Mouse (Mus musculus): ENCODE measurements around the gene Usp39. TPM values are rescaled to one million over a fixed set of nuclear protein-coding genes. Genes with fewer than 3 reads are reported as not detected.

The Usp39 gene
- polyA plus RNA-seq, 1 experiment, result 6.8 TPM

DNA sequence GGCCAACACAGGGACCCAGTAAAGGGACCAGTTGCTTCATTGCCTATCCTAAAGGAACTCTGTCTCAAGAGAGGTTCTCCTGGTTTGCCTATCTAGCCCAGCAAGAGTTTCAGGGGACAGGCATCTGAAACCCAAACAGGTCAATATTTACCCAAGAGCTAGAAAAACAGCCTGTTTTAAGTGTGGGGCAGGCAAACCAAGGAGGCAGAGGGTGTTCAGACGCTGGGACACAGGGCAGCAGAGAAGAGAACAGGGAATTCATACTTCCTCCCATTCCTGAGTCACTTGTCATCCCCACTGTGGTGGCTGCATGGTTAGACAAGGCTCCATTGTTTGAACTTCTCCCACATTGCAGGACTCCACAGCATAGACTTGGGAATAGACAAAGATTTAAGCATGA lies 26.6 kb upstream of the Usp39 start:
- Histone ChIP-seq H3K36me3 (ENCODE audit: control insufficient read depth, insufficient read depth, low read length) (no peaks in the 10 kb centered on the region), H3K4me1 (ENCODE audit: control insufficient read depth, insufficient read depth, insufficient read length, low read length) (peaks cover 24% of the 10 kb centered on the region; the same call in 1 of the 2 replicates), H3K27ac (ENCODE audit: insufficient read depth, low read depth, low read length) (no peak overlapping the region), H3K27me3 (ENCODE audit: control insufficient read depth, insufficient read depth, low read length) (no peaks in the 10 kb centered on the region), H3K4me3 (ENCODE audit: low read depth, low read length) (no peak overlapping the region)
- TF ChIP-seq POLR2A (IDR thresholded peaks at IDR 0.05; ENCODE audit: low read depth, low read length) (no peak), CTCF (IDR thresholded peaks at IDR 0.05; ENCODE audit: extremely low read depth, insufficient read length, insufficient replicate concordance, low read depth, low read length) (no peak)
- WGBS, result 16% methylated on average over 1 of the region's 1 CpGs

DNA sequence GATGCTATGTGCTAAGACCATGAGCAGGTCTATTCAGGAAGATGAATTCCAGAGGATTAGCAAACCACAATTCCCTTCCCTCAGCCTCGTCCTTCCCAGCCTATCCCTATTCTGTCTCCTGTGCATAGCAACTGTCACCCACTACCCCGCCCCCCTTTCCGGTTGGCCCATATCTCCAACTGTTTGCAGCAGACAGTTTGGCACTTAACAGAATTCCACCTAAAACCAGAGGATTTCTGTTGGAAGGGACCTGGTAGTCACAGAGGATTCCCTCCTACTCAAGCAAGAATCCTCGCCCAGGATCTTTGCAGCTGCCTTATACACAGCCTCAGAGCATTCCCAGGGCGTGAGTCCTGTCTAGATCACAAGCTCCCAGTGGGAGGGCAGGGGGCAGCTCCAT lies 26.2 kb upstream of the Usp39 start:
- TF ChIP-seq POLR2A (IDR thresholded peaks at IDR 0.05; ENCODE audit: low read depth, low read length) (no peak), CTCF (IDR thresholded peaks at IDR 0.05; ENCODE audit: extremely low read depth, insufficient read length, insufficient replicate concordance, low read depth, low read length) (no peak)

GRCm38 (mm10) chr6:72370091-72370490 lies 25.1 kb upstream of the Usp39 start:
- Histone ChIP-seq H3K4me3 (ENCODE audit: low read depth, low read length) (no peak overlapping the region), H3K36me3 (ENCODE audit: control insufficient read depth, insufficient read depth, low read length) (no peaks in the 10 kb centered on the region), H3K27me3 (ENCODE audit: control insufficient read depth, insufficient read depth, low read length) (no peaks in the 10 kb centered on the region), H3K4me1 (ENCODE audit: control insufficient read depth, insufficient read depth, insufficient read length, low read length) (peaks cover 30% of the 10 kb centered on the region; the same call in 1 of the 2 replicates), H3K27ac (ENCODE audit: insufficient read depth, low read depth, low read length) (no peak overlapping the region)
- 81% methylated on average over 12 of the region's 12 CpGs for WGBS
- TF ChIP-seq CTCF (IDR thresholded peaks at IDR 0.05; ENCODE audit: extremely low read depth, insufficient read length, insufficient replicate concordance, low read depth, low read length) (no peak), POLR2A (IDR thresholded peaks at IDR 0.05; ENCODE audit: low read depth, low read length) (no peak)

More for the DNA sequence above, 26.2 kb upstream of the Usp39 start:
- Histone ChIP-seq H3K27ac (ENCODE audit: insufficient read depth, low read depth, low read length) (no peak overlapping the region), H3K4me3 (ENCODE audit: low read depth, low read length) (no peak overlapping the region), H3K36me3 (ENCODE audit: control insufficient read depth, insufficient read depth, low read length) (no peaks in the 10 kb centered on the region), H3K4me1 (ENCODE audit: control insufficient read depth, insufficient read depth, insufficient read length, low read length) (peaks cover 27% of the 10 kb centered on the region; the same call in 1 of the 2 replicates), H3K27me3 (ENCODE audit: control insufficient read depth, insufficient read depth, low read length) (no peaks in the 10 kb centered on the region)
- WGBS, result 70% methylated on average over 5 of the region's 5 CpGs

DNA sequence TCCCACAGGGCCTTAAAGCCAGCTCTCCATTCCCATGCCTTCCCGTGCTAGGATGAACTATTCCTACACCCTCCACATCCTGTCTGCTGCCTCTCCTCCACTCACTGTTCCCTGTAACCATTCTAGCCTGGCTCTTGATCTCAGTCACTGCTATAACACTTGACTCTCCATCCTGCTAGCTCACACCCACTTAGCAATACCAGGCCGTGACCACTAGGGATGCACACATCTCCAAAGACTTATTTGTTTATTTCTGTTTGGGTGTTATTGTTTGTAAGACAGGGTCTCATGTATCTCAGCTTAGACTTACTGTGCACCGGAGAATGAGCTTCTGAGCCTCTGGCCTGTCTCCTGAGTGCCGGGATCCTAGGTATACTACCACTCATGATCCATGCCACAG lies 24.6 kb upstream of the Usp39 start:
- Histone ChIP-seq H3K36me3 (ENCODE audit: control insufficient read depth, insufficient read depth, low read length) (no peaks in the 10 kb centered on the region), H3K4me1 (ENCODE audit: control insufficient read depth, insufficient read depth, insufficient read length, low read length) (peaks cover 31% of the 10 kb centered on the region; the same call in 1 of the 2 replicates), H3K27ac (ENCODE audit: insufficient read depth, low read depth, low read length) (no peak overlapping the region), H3K27me3 (ENCODE audit: control insufficient read depth, insufficient read depth, low read length) (no peaks in the 10 kb centered on the region), H3K4me3 (ENCODE audit: low read depth, low read length) (no peak overlapping the region)
- WGBS, result 87% methylated on average over 4 of the region's 4 CpGs
- TF ChIP-seq CTCF (IDR thresholded peaks at IDR 0.05; ENCODE audit: extremely low read depth, insufficient read length, insufficient replicate concordance, low read depth, low read length), result no peak
- TF ChIP-seq POLR2A (IDR thresholded peaks at IDR 0.05; ENCODE audit: low read depth, low read length), result no peak

- H3K36me3 ChIP-seq (ENCODE audit: control insufficient read depth, insufficient read depth, low read length), result no peaks in the 10 kb centered on the region
- TF ChIP-seq POLR2A (IDR thresholded peaks at IDR 0.05; ENCODE audit: low read depth, low read length) (no peak), CTCF (IDR thresholded peaks at IDR 0.05; ENCODE audit: extremely low read depth, insufficient read length, insufficient replicate concordance, low read depth, low read length) (no peak)
- peaks cover 16% of the 10 kb centered on the region; the same call in 1 of the 2 replicates for H3K4me1 ChIP-seq (ENCODE audit: control insufficient read depth, insufficient read depth, insufficient read length, low read length)
- H3K27me3 ChIP-seq (ENCODE audit: control insufficient read depth, insufficient read depth, low read length), result no peaks in the 10 kb centered on the region
- no peak overlapping the region for H3K27ac ChIP-seq (ENCODE audit: insufficient read depth, low read depth, low read length)
- 79% methylated on average over 4 of the region's 4 CpGs for WGBS
- no peak overlapping the region for H3K4me3 ChIP-seq (ENCODE audit: low read depth, low read length)
Observed at GRCm38 (mm10) chr6:72367460-72367974, 22.5 kb upstream of the Usp39 start.

DNA sequence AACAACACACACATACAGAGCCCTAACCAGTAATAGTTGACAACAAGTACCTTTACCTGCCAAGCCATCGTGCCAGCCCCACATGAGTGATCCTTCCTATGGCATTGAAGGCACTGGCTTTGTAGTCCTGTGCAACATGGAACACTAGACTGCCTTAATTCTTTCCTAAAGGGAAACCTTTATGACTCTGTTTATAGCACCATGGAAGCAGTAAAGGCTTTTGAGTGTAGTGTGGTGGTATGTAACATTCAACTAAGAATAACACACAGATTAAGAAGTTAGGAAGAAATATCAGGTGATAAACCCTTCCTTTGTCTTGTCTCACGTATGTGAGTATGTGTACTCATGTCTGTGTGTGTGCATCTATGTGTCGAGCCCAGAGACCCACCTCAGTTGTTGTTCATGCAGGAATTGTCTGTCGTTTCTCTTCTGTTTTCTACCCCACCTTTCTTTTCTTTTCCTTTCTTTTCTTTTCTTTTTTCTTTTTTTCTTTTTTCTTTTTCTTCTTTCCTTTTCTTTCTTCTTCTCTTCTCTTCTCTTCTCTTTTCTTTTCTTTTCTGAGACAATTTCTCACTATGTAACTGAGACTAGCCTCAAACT lies 22.0 kb upstream of the Usp39 start, which contains the start of gene Rnf181:
Gene Rnf181 (minus strand): TSS at position 113 of the 600 bp plus-strand sequence.
- Histone ChIP-seq H3K27ac (ENCODE audit: insufficient read depth, low read depth, low read length) (no peak within 1 kb of the TSS), H3K4me3 (ENCODE audit: low read depth, low read length) (no peak within 1 kb of the TSS), H3K27me3 (ENCODE audit: control insufficient read depth, insufficient read depth, low read length) (no peaks in the 10 kb centered on the region), H3K4me1 (ENCODE audit: control insufficient read depth, insufficient read depth, insufficient read length, low read length) (peaks cover 10% of the 10 kb centered on the region; the same call in 1 of the 2 replicates), H3K36me3 (ENCODE audit: control insufficient read depth, insufficient read depth, low read length) (no peaks in the 10 kb centered on the region)
- WGBS, result 87% methylated on average over 4 of the region's 4 CpGs
- no peak for TF ChIP-seq CTCF (IDR thresholded peaks at IDR 0.05; ENCODE audit: extremely low read depth, insufficient read length, insufficient replicate concordance, low read depth, low read length)

DNA sequence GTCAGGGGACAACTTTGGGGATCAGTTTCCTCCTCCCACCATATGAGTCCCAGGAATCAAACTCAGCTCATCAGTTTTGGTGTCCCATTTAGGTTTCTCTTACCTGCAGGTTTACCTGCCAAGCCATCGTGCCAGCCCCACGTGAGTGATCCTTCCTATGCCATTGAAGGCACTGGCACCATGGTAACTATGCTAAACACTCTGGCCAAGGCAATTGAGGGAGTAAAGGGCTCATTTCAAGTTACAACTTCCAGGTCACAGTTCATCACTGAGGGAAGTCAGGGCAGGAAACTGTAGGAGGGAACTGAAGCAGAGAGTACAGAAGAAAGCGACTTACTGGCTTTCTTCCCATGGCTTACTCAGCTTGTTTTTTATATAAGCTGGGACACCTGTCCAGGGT lies 21.3 kb upstream of the Usp39 start:
- TF ChIP-seq POLR2A (IDR thresholded peaks at IDR 0.05; ENCODE audit: low read depth, low read length) (no peak), CTCF (IDR thresholded peaks at IDR 0.05; ENCODE audit: extremely low read depth, insufficient read length, insufficient replicate concordance, low read depth, low read length) (no peak)
- H3K27me3 ChIP-seq (ENCODE audit: control insufficient read depth, insufficient read depth, low read length), result no peaks in the 10 kb centered on the region
- 49% methylated on average over 3 of the region's 3 CpGs for WGBS
- H3K36me3 ChIP-seq (ENCODE audit: control insufficient read depth, insufficient read depth, low read length), result no peaks in the 10 kb centered on the region
- no peak overlapping the region for H3K4me3 ChIP-seq (ENCODE audit: low read depth, low read length)
- H3K27ac ChIP-seq (ENCODE audit: insufficient read depth, low read depth, low read length), result no peak overlapping the region
- H3K4me1 ChIP-seq (ENCODE audit: control insufficient read depth, insufficient read depth, insufficient read length, low read length), result peaks cover 13% of the 10 kb centered on the region; the same call in 1 of the 2 replicates
